Comparison of ENCODE assay signal across 14 mouse cellular contexts in the genomic region with DNA sequence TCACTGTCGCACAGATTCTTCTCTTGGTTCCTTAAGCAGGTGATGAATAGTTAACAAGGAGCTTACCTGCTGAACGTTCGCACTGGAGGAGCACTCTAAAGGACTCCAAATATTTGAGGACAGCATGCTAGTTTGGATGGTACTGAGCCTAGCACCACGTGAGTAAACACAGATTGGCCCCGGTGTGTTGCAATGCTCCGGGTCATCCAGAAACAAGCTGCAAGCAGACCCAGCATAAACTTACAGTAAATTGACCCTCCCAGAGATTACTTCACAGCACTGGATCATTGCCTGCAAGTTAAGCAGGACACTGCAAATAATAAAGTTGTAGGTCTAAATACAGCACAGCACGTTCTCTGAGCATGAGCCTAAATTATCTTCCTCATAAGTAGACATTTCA. TPM values are rescaled to one million over a fixed set of nuclear protein-coding genes. Genes with fewer than 3 reads are reported as not detected.
DNase-seq lines count a peak whose midpoint lies in the region; ATAC-seq and TF ChIP-seq lines count a peak whose summit lies in the region.
"Had no signal": no experiment of that assay in that cellular context is flagged by ENCODE, and none has a peak within 500 bp of the region (broad histone marks: within the 10 kb centered on the region; RNA-seq: fewer than 3 reads in every experiment).

No protein-coding gene starts in this region.

- DNase-seq in cerebellum, adult 11 months = peak; percentile 38
- DNase-seq in cerebellum, postnatal 4 days (ENCODE audit: low spot score in 2 of 2) = no peak
- peak; percentile 5 for DNase-seq in 3T3-L1 (ENCODE audit: low read depth, low spot score)
- DNase-seq in fat pad, adult 2 months (ENCODE audit: extremely low read depth, low read depth, low spot score) = peak; percentile 79
- no peak for DNase-seq in thymus, postnatal 14 days
- DNase-seq in layer of hippocampus, adult 2 months (ENCODE audit: low spot score in 2 of 2) = no peak
- no peak for DNase-seq in thymus, adult 18-20 months

- H3K4me3 ChIP-seq in liver, embryonic 15.5 days (replicated peaks) = no peak overlapping the region
- no peak overlapping the region for H3K4me3 ChIP-seq in layer of hippocampus, adult 2 months
- H3K4me3 ChIP-seq: erythroblast, embryonic 14.5 days; hindbrain, embryonic 13.5 days; neural tube, embryonic 13.5 days had no signal

- H3K4me1 ChIP-seq in liver, embryonic 15.5 days (replicated peaks) = peaks cover 13% of the 10 kb centered on the region
- H3K4me1 ChIP-seq: hindbrain, embryonic 13.5 days; neural tube, embryonic 13.5 days had no signal

- H3K27me3 ChIP-seq in liver, embryonic 15.5 days = no peaks in the 10 kb centered on the region

- TF ChIP-seq CTCF in layer of hippocampus, adult 2 months (conservative IDR thresholded peaks at IDR 0.05) = no peak

- H3K36me3 ChIP-seq in liver, embryonic 15.5 days (replicated peaks) = no peaks in the 10 kb centered on the region
- H3K36me3 ChIP-seq: hindbrain, embryonic 13.5 days; neural tube, embryonic 13.5 days had no signal

- peak overlapping the region; percentile 69 for H3K27ac ChIP-seq in liver, embryonic 15.5 days (replicated peaks)
- H3K27ac ChIP-seq in layer of hippocampus, adult 2 months = no peak overlapping the region
- H3K27ac ChIP-seq: hindbrain, embryonic 13.5 days; neural tube, embryonic 13.5 days had no signal

- no peak overlapping the region for H3K9ac ChIP-seq in liver, embryonic 15.5 days
- H3K9ac ChIP-seq: hindbrain, embryonic 13.5 days; neural tube, embryonic 13.5 days had no signal

- peak; percentile 81 for ATAC-seq in liver, embryonic 15.5 days (ENCODE audit: insufficient read depth)

- no peaks in the 10 kb centered on the region for H3K9me3 ChIP-seq in liver, embryonic 15.5 days (replicated peaks)
- H3K9me3 ChIP-seq: hindbrain, embryonic 13.5 days; neural tube, embryonic 13.5 days had no signal

- no peak overlapping the region for H3K4me2 ChIP-seq in liver, embryonic 15.5 days
- H3K4me2 ChIP-seq: hindbrain, embryonic 13.5 days; neural tube, embryonic 13.5 days had no signal

- WGBS in liver, embryonic 15.5 days (ENCODE audit: insufficient replicate concordance) = 50% methylated on average over 7 of the region's 7 CpGs

RNA-seq across cellular contexts. Expression of a gene that starts 4.0 kb away (rescaled TPM):
- polyA plus RNA-seq in liver, embryonic 15.5 days (2015; fragmentation: Nextera tagmentation; extraction: Ambion mirVana) = 6.4 and 11.6 TPM in 2 replicates
- not detected for total RNA-seq in layer of hippocampus, adult 2 months (2021)
- polyA plus RNA-seq: erythroblast, embryonic 14.5 days; testis, adult 2 months had no signal

RNA-seq across cellular contexts. Expression of a gene that starts 9.0 kb away (rescaled TPM):
- polyA plus RNA-seq in liver, embryonic 15.5 days (2015; fragmentation: Nextera tagmentation; extraction: Ambion mirVana) = 11.4 and 12.3 TPM in 2 replicates
- total RNA-seq in layer of hippocampus, adult 2 months (2021) = 10 to 100 TPM; 11.0 to 11.2 TPM

RNA-seq across cellular contexts. Expression of a gene that starts 12.9 kb away (rescaled TPM):
- 6.3 and 8.8 TPM in 2 replicates for polyA plus RNA-seq in liver, embryonic 15.5 days (2015; fragmentation: Nextera tagmentation; extraction: Ambion mirVana)
- not detected for total RNA-seq in layer of hippocampus, adult 2 months (2021)
- polyA plus RNA-seq: C2C12; erythroblast, embryonic 14.5 days; hindbrain, embryonic 13.5 days; limb, embryonic 11.5 days; neural tube, embryonic 13.5 days had no signal

RNA-seq across cellular contexts. Expression of a gene that starts 23.3 kb away (rescaled TPM):
- polyA plus RNA-seq in liver, embryonic 15.5 days (2015; fragmentation: Nextera tagmentation; extraction: Ambion mirVana) = not detected in 2 replicates
- total RNA-seq in layer of hippocampus, adult 2 months (2021) = not detected
- polyA plus RNA-seq: C2C12; erythroblast, embryonic 14.5 days; hindbrain, embryonic 13.5 days; limb, embryonic 11.5 days had no signal

RNA-seq across cellular contexts. Expression of a gene that starts 32.1 kb away (rescaled TPM):
- polyA plus RNA-seq in liver, embryonic 15.5 days (2015; fragmentation: Nextera tagmentation; extraction: Ambion mirVana) = not detected in 2 replicates
- not detected for total RNA-seq in layer of hippocampus, adult 2 months (2021)
- polyA plus RNA-seq: erythroblast, embryonic 14.5 days; hindbrain, embryonic 13.5 days; neural tube, embryonic 13.5 days; testis, adult 2 months had no signal

Comparison
In these comparisons a context has a peak if more than half of its experiments do, and no peak if none do; other contexts are left out.
1. DNase-seq: peak in cerebellum, adult 11 months (single experiment), 3T3-L1 (single experiment) and fat pad, adult 2 months (single experiment); none in cerebellum, postnatal 4 days (0 of 2), thymus, postnatal 14 days (single experiment), layer of hippocampus, adult 2 months (0 of 2) and thymus, adult 18-20 months (0 of 2).